Mouse (Mus musculus) ES-Bruce4 (cell line): ENCODE measurements around the gene Rnf4. TPM values are rescaled to one million over a fixed set of nuclear protein-coding genes. Genes with fewer than 3 reads are reported as not detected.

Experiments used
- H3K27ac ChIP-seq: 2 replicates; pipeline ENCODE4 v1.5.1; 2012; ENCODE audit warnings: low read length, inconsistent platforms; ENCODE audit not compliant: insufficient read depth
- H3K27me3 ChIP-seq: 2 replicates; pipeline ENCODE4 v1.6.1; 2012; ENCODE audit warnings: mild to moderate bottlenecking, low read length, inconsistent platforms; ENCODE audit not compliant: control insufficient read depth, poor library complexity, insufficient read depth, severe bottlenecking
- H3K36me3 ChIP-seq: 2 replicates; pipeline ENCODE4 v1.6.1; 2012; ENCODE audit warnings: inconsistent platforms, mild to moderate bottlenecking, low read length, moderate library complexity; ENCODE audit not compliant: control insufficient read depth, poor library complexity, insufficient read depth, severe bottlenecking
- H3K4me1 ChIP-seq: one replicate; pipeline ENCODE4 v1.8.1; 2011; ENCODE audit warnings: low read length; ENCODE audit not compliant: control insufficient read depth, insufficient read depth
- H3K4me3 ChIP-seq: 2 replicates; pipeline ENCODE4 v1.5.1; 2011; ENCODE audit warnings: low read depth, mild to moderate bottlenecking, low read length
- H3K9ac ChIP-seq: 2 replicates; pipeline ENCODE4 v1.6.1; 2012; ENCODE audit warnings: low read depth, mild to moderate bottlenecking, inconsistent platforms; ENCODE audit not compliant: poor library complexity, severe bottlenecking
- H3K9me3 ChIP-seq: replicated peaks from 2 replicates; pipeline ENCODE4 v1.6.1; 2012; ENCODE audit warnings: mild to moderate bottlenecking, low read length, inconsistent platforms; ENCODE audit not compliant: control insufficient read depth, poor library complexity, insufficient read depth, severe bottlenecking
- CTCF ChIP-seq: IDR thresholded peaks from one replicate; pipeline ENCODE4 v1.8.1; 2011; ENCODE audit warnings: low read depth, low read length
- EP300 ChIP-seq: IDR thresholded peaks from 2 replicates; pipeline ENCODE4 v1.6.1; 2011; ENCODE audit warnings: low read depth, low read length; ENCODE audit not compliant: insufficient read depth
- POLR2A ChIP-seq: IDR thresholded peaks from one replicate; pipeline ENCODE4 v1.8.1; 2011; ENCODE audit warnings: low read length; ENCODE audit not compliant: insufficient read depth
- polyA plus RNA-seq: library from polyadenylated mRNA; stranded (reverse); fragments of >200 nt; gene quantifications from 2 replicates; pipeline ENCODE4 v1.2.4, GENCODE M21; 2011; ENCODE audit warnings: low read depth; ENCODE audit not compliant: missing spikeins, insufficient read depth, insufficient read length

Rnf4 gene
- polyA plus RNA-seq, 1 experiment = 210 TPM

DNA sequence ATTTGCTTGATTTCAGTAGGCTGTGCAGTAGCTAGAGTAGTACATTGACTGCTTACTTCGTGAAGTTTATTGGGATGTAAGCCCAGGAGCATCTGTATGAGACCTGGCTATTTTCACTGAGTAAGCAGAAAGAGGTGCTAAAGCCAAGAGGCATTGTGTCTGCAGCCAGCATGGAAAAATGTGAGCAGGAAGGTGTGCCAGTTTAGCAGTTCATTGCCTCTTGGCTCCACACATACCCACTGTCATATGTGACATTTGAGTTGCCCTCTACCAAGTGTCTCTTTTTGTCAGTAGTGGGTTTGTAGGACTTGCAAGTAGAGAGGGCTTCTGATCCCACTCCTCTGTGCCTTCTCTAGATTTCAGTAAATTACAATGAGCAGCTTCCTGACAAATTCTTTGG, 62.2 kb downstream of the Rnf4 start:
- TF ChIP-seq EP300 (no peak), CTCF (no peak), POLR2A (no peak)
- no peak overlapping the region for H3K4me3 ChIP-seq

More for the DNA sequence above, 62.2 kb downstream of the Rnf4 start:
- Histone ChIP-seq H3K27me3 (no peaks in the 10 kb centered on the region), H3K36me3 (no peaks in the 10 kb centered on the region), H3K9ac (no peak overlapping the region), H3K27ac (no peak overlapping the region), H3K4me1 (no peaks in the 10 kb centered on the region), H3K9me3 (no peaks in the 10 kb centered on the region)

Other genes starting within 250 kb of the Rnf4 start
- gene Poln, start 166.8 kb upstream of the Rnf4 start, polyA plus RNA-seq = 1.4 and 1.5 TPM in 2 replicates
- 43.2 and 47.6 TPM in 2 replicates for gene Haus3, start 166.8 kb upstream of the Rnf4 start, polyA plus RNA-seq
- gene Mxd4, start 148.6 kb upstream of the Rnf4 start, polyA plus RNA-seq = 4.3 and 6.5 TPM in 2 replicates
- 2.0 and 2.8 TPM in 2 replicates for gene Zfyve28, start 47.8 kb upstream of the Rnf4 start, polyA plus RNA-seq
- not detected in 2 replicates for gene Cfap99, start 47.7 kb upstream of the Rnf4 start, polyA plus RNA-seq
- 38.3 and 40.2 TPM in 2 replicates for gene Fam193a, start 33.6 kb downstream of the Rnf4 start, polyA plus RNA-seq
- 10.1 and 14.0 TPM in 2 replicates for gene Tnip2, start 177.7 kb downstream of the Rnf4 start, polyA plus RNA-seq
- gene Sh3bp2, start 189.5 kb downstream of the Rnf4 start, polyA plus RNA-seq = 2.6 and 2.8 TPM in 2 replicates
- gene Add1, start 237.4 kb downstream of the Rnf4 start, polyA plus RNA-seq = 71.7 and 76.9 TPM in 2 replicates